Mouse (Mus musculus): ENCODE measurements around the gene Spon1.

DNA sequence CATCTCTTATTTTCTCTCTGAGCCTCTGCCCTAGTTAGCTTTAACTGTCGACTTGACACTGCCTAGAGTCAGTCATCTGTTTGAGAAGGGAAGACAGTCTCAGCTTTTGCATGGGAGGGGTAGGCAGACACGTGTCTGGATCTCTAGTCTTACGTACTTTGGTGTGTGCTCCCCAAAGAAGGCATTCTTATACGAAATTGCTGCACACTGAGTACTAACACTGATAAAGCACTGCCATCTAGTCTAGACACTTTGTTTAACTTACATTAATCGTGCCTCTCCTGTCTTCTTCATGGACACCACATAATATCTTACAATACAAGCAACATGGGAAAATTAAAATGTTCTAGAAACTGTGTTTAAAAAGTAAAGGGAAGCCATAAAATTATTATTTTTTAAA, 129.5 kb downstream of the Spon1 start:
- no peak for TF ChIP-seq POLR2A (IDR thresholded peaks at IDR 0.05; ENCODE audit: borderline replicate concordance, control insufficient read depth, low read depth, low read length)
- no peak for TF ChIP-seq CTCF (IDR thresholded peaks at IDR 0.05; ENCODE audit: control insufficient read depth, insufficient read depth, low read length)
